Mouse (Mus musculus): ENCODE results near the gene Nrxn2. TPM values are rescaled to one million over a fixed set of nuclear protein-coding genes. Genes with fewer than 3 reads are reported as not detected.

Gene Nrxn2
- polyA plus RNA-seq, 1 experiment: 2.9 TPM

GRCm38 (mm10) chr19:6390251-6390650, 28.3 kb upstream of the Nrxn2 start:
- no peak; the same call in 1 of the 2 replicates for TF ChIP-seq POLR2A (IDR thresholded peaks at IDR 0.05; ENCODE audit: low read depth, low read length)
- no peak for TF ChIP-seq CTCF (IDR thresholded peaks at IDR 0.05; ENCODE audit: extremely low read depth, insufficient read length, insufficient replicate concordance, low read depth, low read length)
- no peaks in the 10 kb centered on the region for H3K27me3 ChIP-seq (ENCODE audit: control insufficient read depth, insufficient read depth, low read length)
- H3K27ac ChIP-seq (ENCODE audit: insufficient read depth, low read depth, low read length): no peak overlapping the region
- no peaks in the 10 kb centered on the region for H3K36me3 ChIP-seq (ENCODE audit: control insufficient read depth, insufficient read depth, low read length)
- peaks cover 9% of the 10 kb centered on the region for H3K4me1 ChIP-seq (ENCODE audit: control insufficient read depth, insufficient read depth, insufficient read length, low read length)
- WGBS: 55% methylated on average over 6 of the region's 6 CpGs
- no peak overlapping the region for H3K4me3 ChIP-seq (ENCODE audit: low read depth, low read length)

- Histone ChIP-seq H3K36me3 (ENCODE audit: control insufficient read depth, insufficient read depth, low read length) (no peaks in the 10 kb centered on the region), H3K27ac (ENCODE audit: insufficient read depth, low read depth, low read length) (no peak overlapping the region), H3K4me1 (ENCODE audit: control insufficient read depth, insufficient read depth, insufficient read length, low read length) (peaks cover 9% of the 10 kb centered on the region), H3K4me3 (ENCODE audit: low read depth, low read length) (no peak overlapping the region), H3K27me3 (ENCODE audit: control insufficient read depth, insufficient read depth, low read length) (no peaks in the 10 kb centered on the region)
- TF ChIP-seq CTCF (IDR thresholded peaks at IDR 0.05; ENCODE audit: extremely low read depth, insufficient read length, insufficient replicate concordance, low read depth, low read length) (no peak), POLR2A (IDR thresholded peaks at IDR 0.05; ENCODE audit: low read depth, low read length) (no peak)
- WGBS: 90% methylated on average over 14 of the region's 14 CpGs
These were observed 25.7 kb upstream of the Nrxn2 start for GRCm38 (mm10) chr19:6392743-6393393.

GRCm38 (mm10) chr19:6393637-6394036, 24.9 kb upstream of the Nrxn2 start:
- TF ChIP-seq CTCF (IDR thresholded peaks at IDR 0.05; ENCODE audit: extremely low read depth, insufficient read length, insufficient replicate concordance, low read depth, low read length): no peak
- no peak for TF ChIP-seq POLR2A (IDR thresholded peaks at IDR 0.05; ENCODE audit: low read depth, low read length)
- Histone ChIP-seq H3K27ac (ENCODE audit: insufficient read depth, low read depth, low read length) (no peak overlapping the region), H3K36me3 (ENCODE audit: control insufficient read depth, insufficient read depth, low read length) (no peaks in the 10 kb centered on the region), H3K4me1 (ENCODE audit: control insufficient read depth, insufficient read depth, insufficient read length, low read length) (peaks cover 9% of the 10 kb centered on the region), H3K27me3 (ENCODE audit: control insufficient read depth, insufficient read depth, low read length) (peaks cover 5% of the 10 kb centered on the region; the same call in 1 of the 2 replicates), H3K4me3 (ENCODE audit: low read depth, low read length) (no peak overlapping the region)
- WGBS: 89% methylated on average over 16 of the region's 16 CpGs

- Histone ChIP-seq H3K4me1 (ENCODE audit: control insufficient read depth, insufficient read depth, insufficient read length, low read length) (peaks cover 3% of the 10 kb centered on the region), H3K4me3 (ENCODE audit: low read depth, low read length) (no peak overlapping the region), H3K36me3 (ENCODE audit: control insufficient read depth, insufficient read depth, low read length) (no peaks in the 10 kb centered on the region), H3K27me3 (ENCODE audit: control insufficient read depth, insufficient read depth, low read length) (peaks cover 23% of the 10 kb centered on the region), H3K27ac (ENCODE audit: insufficient read depth, low read depth, low read length) (no peak overlapping the region)
- TF ChIP-seq POLR2A (IDR thresholded peaks at IDR 0.05; ENCODE audit: low read depth, low read length) (no peak), CTCF (IDR thresholded peaks at IDR 0.05; ENCODE audit: extremely low read depth, insufficient read length, insufficient replicate concordance, low read depth, low read length) (no peak)
- 88% methylated on average over 5 of the region's 5 CpGs for WGBS
These were observed 22.3 kb upstream of the Nrxn2 start for GRCm38 (mm10) chr19:6396237-6396636.

GRCm38 (mm10) chr19:6397582-6398249, 20.8 kb upstream of the Nrxn2 start:
- H3K4me3 ChIP-seq (ENCODE audit: low read depth, low read length): no peak overlapping the region

GRCm38 (mm10) chr19:6398447-6399284, 19.9 kb upstream of the Nrxn2 start:
- Histone ChIP-seq H3K27me3 (ENCODE audit: control insufficient read depth, insufficient read depth, low read length) (peaks cover 30% of the 10 kb centered on the region), H3K4me3 (ENCODE audit: low read depth, low read length) (peak overlapping the region; percentile 71), H3K36me3 (ENCODE audit: control insufficient read depth, insufficient read depth, low read length) (no peaks in the 10 kb centered on the region), H3K4me1 (ENCODE audit: control insufficient read depth, insufficient read depth, insufficient read length, low read length) (peaks cover 11% of the 10 kb centered on the region), H3K27ac (ENCODE audit: insufficient read depth, low read depth, low read length) (peak overlapping the region; percentile 35)
- 2% methylated on average over 39 of the region's 39 CpGs for WGBS
- TF ChIP-seq CTCF (IDR thresholded peaks at IDR 0.05; ENCODE audit: extremely low read depth, insufficient read length, insufficient replicate concordance, low read depth, low read length): no peak
- TF ChIP-seq POLR2A (IDR thresholded peaks at IDR 0.05; ENCODE audit: low read depth, low read length): no peak

More at GRCm38 (mm10) chr19:6397582-6398249, 20.8 kb upstream of the Nrxn2 start:
- H3K27ac ChIP-seq (ENCODE audit: insufficient read depth, low read depth, low read length): no peak overlapping the region
- peaks cover 11% of the 10 kb centered on the region for H3K4me1 ChIP-seq (ENCODE audit: control insufficient read depth, insufficient read depth, insufficient read length, low read length)
- TF ChIP-seq CTCF (IDR thresholded peaks at IDR 0.05; ENCODE audit: extremely low read depth, insufficient read length, insufficient replicate concordance, low read depth, low read length) (no peak), POLR2A (IDR thresholded peaks at IDR 0.05; ENCODE audit: low read depth, low read length) (no peak)
- H3K27me3 ChIP-seq (ENCODE audit: control insufficient read depth, insufficient read depth, low read length): peaks cover 30% of the 10 kb centered on the region
- WGBS: 88% methylated on average over 22 of the region's 22 CpGs
- H3K36me3 ChIP-seq (ENCODE audit: control insufficient read depth, insufficient read depth, low read length): no peaks in the 10 kb centered on the region

All from small intestine, adult 2 months (tissue).